Comparison of ENCODE assay signal across 9 mouse cellular contexts in genomic region chr15:89060032-89060681, GRCm38 (mm10). TPM values are rescaled to one million over a fixed set of nuclear protein-coding genes. Genes with fewer than 3 reads are reported as not detected.
A peak's percentile ranks its signal among the peaks of the same experiment; 100 is the strongest.
DNase-seq lines count a peak whose midpoint lies in the region; ATAC-seq and TF ChIP-seq lines count a peak whose summit lies in the region.
"Had no signal": no experiment of that assay in that cellular context is flagged by ENCODE, and none has a peak within 500 bp of the region (broad histone marks: within the 10 kb centered on the region; RNA-seq: fewer than 3 reads in every experiment).

No protein-coding gene starts in this region.

- peaks cover 36% of the 10 kb centered on the region for H3K27me3 ChIP-seq in heart, embryonic 11.5 days (ENCODE audit: control insufficient read depth, insufficient read depth, low read length)
- H3K27me3 ChIP-seq in ES-Bruce4 (ENCODE audit: control insufficient read depth, insufficient read depth, low read length, poor library complexity, severe bottlenecking): peaks cover 2% of the 10 kb centered on the region; the same call in 1 of the 2 replicates
- peaks cover 84% of the 10 kb centered on the region for H3K27me3 ChIP-seq in heart, embryonic 13.5 days (replicated peaks)
- peaks cover 81% of the 10 kb centered on the region for H3K27me3 ChIP-seq in limb, embryonic 13.5 days

- no peak for TF ChIP-seq CTCF in ES-Bruce4 (IDR thresholded peaks at IDR 0.05; ENCODE audit: low read depth, low read length)

- H3K36me3 ChIP-seq in heart, embryonic 11.5 days (ENCODE audit: control insufficient read depth, insufficient read depth, low read length): no peaks in the 10 kb centered on the region
- no peaks in the 10 kb centered on the region for H3K36me3 ChIP-seq in ES-Bruce4 (ENCODE audit: control insufficient read depth, insufficient read depth, low read length, poor library complexity, severe bottlenecking)
- 0 out of 2 replicates have a peak, but pooled peaks cover 5% of the 10 kb centered on the region for H3K36me3 ChIP-seq in heart, embryonic 13.5 days
- H3K36me3 ChIP-seq in limb, embryonic 13.5 days: no peaks in the 10 kb centered on the region

- peak overlapping the region; percentile 78 for H3K9ac ChIP-seq in heart, embryonic 11.5 days (ENCODE audit: low read depth, low read length)
- peak overlapping the region; percentile 62 for H3K9ac ChIP-seq in ES-Bruce4 (ENCODE audit: low read depth, poor library complexity, severe bottlenecking)
- peak overlapping the region; percentile 86 for H3K9ac ChIP-seq in heart, embryonic 13.5 days
- peak overlapping the region; percentile 74 for H3K9ac ChIP-seq in limb, embryonic 13.5 days

- H3K27ac ChIP-seq in heart, embryonic 11.5 days (ENCODE audit: low read depth, low read length): peak overlapping the region; percentile 46
- no peak overlapping the region for H3K27ac ChIP-seq in ES-Bruce4 (ENCODE audit: insufficient read depth, low read length)
- 0 out of 2 replicates have a peak overlapping the region, but pooled peaks have one; percentile 24 for H3K27ac ChIP-seq in heart, embryonic 13.5 days (replicated peaks)
- no peak overlapping the region for H3K27ac ChIP-seq in limb, embryonic 13.5 days

- DNase-seq in heart, postnatal 25 days (ENCODE audit: low spot score): no peak
- peak; percentile 80 for DNase-seq in cerebellum, adult 9-11 months
- DNase-seq in retina, postnatal 7 days (ENCODE audit: low read depth, low spot score): peak; percentile 27
- no peak for DNase-seq in thymus, postnatal 10 days (ENCODE audit: low spot score in 2 of 2)

- H3K4me2 ChIP-seq in heart, embryonic 11.5 days: peak overlapping the region; percentile 90
- peak overlapping the region; percentile 79 for H3K4me2 ChIP-seq in heart, embryonic 13.5 days
- peak overlapping the region; percentile 92 for H3K4me2 ChIP-seq in limb, embryonic 13.5 days (replicated peaks)

- intact Hi-C loops in heart, postnatal 25 days (cut with DNase I): no loop called here

- WGBS in heart, embryonic 11.5 days (ENCODE audit: insufficient replicate concordance): 3% methylated on average over 37 of the region's 48 CpGs
- whole genome bisulfite sequencing in heart, embryonic 13.5 days: 3% methylated on average over 41 of the region's 48 CpGs
- 2% methylated on average over 45 of the region's 48 CpGs for WGBS in limb, embryonic 13.5 days

- peak overlapping the region; percentile 73 for H3K4me3 ChIP-seq in heart, embryonic 11.5 days (ENCODE audit: low read depth, low read length)
- peak overlapping the region; percentile 64 for H3K4me3 ChIP-seq in ES-Bruce4 (ENCODE audit: low read depth, low read length)
- peak overlapping the region; percentile 70 for H3K4me3 ChIP-seq in heart, embryonic 13.5 days
- peak overlapping the region; percentile 67 for H3K4me3 ChIP-seq in limb, embryonic 13.5 days

- no peaks in the 10 kb centered on the region for H3K9me3 ChIP-seq in heart, embryonic 11.5 days (replicated peaks; ENCODE audit: control insufficient read depth, low read length)
- H3K9me3 ChIP-seq in ES-Bruce4 (replicated peaks; ENCODE audit: control insufficient read depth, insufficient read depth, low read length, poor library complexity, severe bottlenecking): no peaks in the 10 kb centered on the region
- no peaks in the 10 kb centered on the region for H3K9me3 ChIP-seq in heart, embryonic 13.5 days
- H3K9me3 ChIP-seq in limb, embryonic 13.5 days: no peaks in the 10 kb centered on the region

- H3K4me1 ChIP-seq in heart, embryonic 11.5 days (ENCODE audit: control insufficient read depth, insufficient read depth, low read length): no peaks in the 10 kb centered on the region
- H3K4me1 ChIP-seq in ES-Bruce4 (ENCODE audit: control insufficient read depth, insufficient read depth, low read length): peaks cover 2% of the 10 kb centered on the region
- H3K4me1 ChIP-seq in heart, embryonic 13.5 days: peaks cover 20% of the 10 kb centered on the region
- peaks cover 10% of the 10 kb centered on the region for H3K4me1 ChIP-seq in limb, embryonic 13.5 days

- no peak for TF ChIP-seq EP300 in ES-Bruce4 (IDR thresholded peaks at IDR 0.05; ENCODE audit: insufficient read depth, low read depth, low read length)

- TF ChIP-seq POLR2A in ES-Bruce4 (IDR thresholded peaks at IDR 0.05; ENCODE audit: insufficient read depth, low read length): no peak

- 0 out of 2 replicates have a peak, but pooled peaks have one; percentile 45 for ATAC-seq in heart, embryonic 11.5 days (replicated peaks; ENCODE audit: insufficient number of reproducible peaks, low FRiP score, low TSS enrichment)
- ATAC-seq in heart, embryonic 13.5 days (ENCODE audit: extremely low read depth, insufficient number of reproducible peaks, low FRiP score, low TSS enrichment): no peak
- ATAC-seq in limb, embryonic 13.5 days (ENCODE audit: low FRiP score, low read depth): peak; percentile 45; the same call in 1 of the 2 replicates

RNA-seq across cellular contexts. Expression of gene Panx2, which starts 0.6 kb away (rescaled TPM):
- 1.4 and 1.5 TPM in 2 replicates for polyA plus RNA-seq in heart, embryonic 11.5 days (2014; fragmentation: Nextera tagmentation; extraction: Ambion mirVana)
- total RNA-seq in heart, postnatal 25 days (2021): 1 to 10 TPM; 1.4 to 1.6 TPM
- polyA plus RNA-seq in ES-Bruce4 (2011; ENCODE audit: insufficient read depth, insufficient read length, low read depth, missing spikeins): 1.4 and 2.8 TPM in 2 replicates
- 1.6 and 2.1 TPM in 2 replicates for polyA plus RNA-seq in heart, embryonic 13.5 days (2015; fragmentation: Nextera tagmentation; extraction: Ambion mirVana)
- 0.68 and 0.90 TPM in 2 replicates for polyA plus RNA-seq in limb, embryonic 13.5 days (2015; fragmentation: Nextera tagmentation; extraction: Ambion mirVana)
- total RNA-seq: MEL had no signal

RNA-seq across cellular contexts. Expression of gene Trabd, which starts 14.8 kb away (rescaled TPM):
- 51.7 and 52.6 TPM in 2 replicates for polyA plus RNA-seq in heart, embryonic 11.5 days (2014; fragmentation: Nextera tagmentation; extraction: Ambion mirVana)
- 10 to 100 TPM; 44.2 to 45.5 TPM for total RNA-seq in heart, postnatal 25 days (2021)
- polyA plus RNA-seq in ES-Bruce4 (2011; ENCODE audit: insufficient read depth, insufficient read length, low read depth, missing spikeins): 19.7 and 21.6 TPM in 2 replicates
- 52.4 and 52.7 TPM in 2 replicates for polyA plus RNA-seq in heart, embryonic 13.5 days (2015; fragmentation: Nextera tagmentation; extraction: Ambion mirVana)
- polyA plus RNA-seq in limb, embryonic 13.5 days (2015; fragmentation: Nextera tagmentation; extraction: Ambion mirVana): 49.4 and 51.3 TPM in 2 replicates

RNA-seq across cellular contexts. Expression of gene Selenoo, which starts 28.7 kb away (rescaled TPM):
- 9.5 and 9.9 TPM in 2 replicates for polyA plus RNA-seq in heart, embryonic 11.5 days (2014; fragmentation: Nextera tagmentation; extraction: Ambion mirVana)
- 10 to 100 TPM; 15.1 to 15.2 TPM for total RNA-seq in heart, postnatal 25 days (2021)
- polyA plus RNA-seq in ES-Bruce4 (2011; ENCODE audit: insufficient read depth, insufficient read length, low read depth, missing spikeins): 9.2 and 9.4 TPM in 2 replicates
- 10.8 and 11.6 TPM in 2 replicates for polyA plus RNA-seq in heart, embryonic 13.5 days (2015; fragmentation: Nextera tagmentation; extraction: Ambion mirVana)
- 18.6 and 19.0 TPM in 2 replicates for polyA plus RNA-seq in limb, embryonic 13.5 days (2015; fragmentation: Nextera tagmentation; extraction: Ambion mirVana)

Comparison
In these comparisons a context has a peak if more than half of its experiments do, and no peak if none do; other contexts are left out.
1. H3K27ac ChIP-seq: peak in heart, embryonic 11.5 days (single experiment) and heart, embryonic 13.5 days (single experiment); none in ES-Bruce4 (single experiment) and limb, embryonic 13.5 days (single experiment).
2. DNase-seq: peak in cerebellum, adult 9-11 months (single experiment) and retina, postnatal 7 days (single experiment); none in heart, postnatal 25 days (single experiment) and thymus, postnatal 10 days (0 of 2).
3. Peak in every context shown above with its lines, with median percentiles within 50 percentile points of each other: H3K4me2 ChIP-seq, H3K4me3 ChIP-seq and H3K9ac ChIP-seq.